Mouse (Mus musculus) lung, embryonic 16.5 days (tissue): ENCODE data around the gene Micu1. TPM values are rescaled to one million over a fixed set of nuclear protein-coding genes. Genes with fewer than 3 reads are reported as not detected.

ENCODE experiments used
- ATAC-seq: fragments of 200-750 bp; cut with Nextera tagmentation; 2 replicates; pipeline ENCODE4 v1.8.0; 2017; ENCODE audit warnings: low read depth, mild to moderate bottlenecking, moderate library complexity
- H3K27ac ChIP-seq: fragments of 300-500 bp; sonication (generic); 2 replicates; pipeline ENCODE4 v1.5.1; 2014; ENCODE audit warnings: mild to moderate bottlenecking, control low read depth, low read length
- H3K27me3 ChIP-seq: fragments of 300-500 bp; sonication (generic); 2 replicates; pipeline ENCODE4 v1.6.1; 2014; ENCODE audit warnings: low read depth, low read length, mixed read lengths; ENCODE audit not compliant: control insufficient read depth, insufficient read depth
- H3K36me3 ChIP-seq: fragments of 300-500 bp; sonication (generic); 2 replicates; pipeline ENCODE4 v1.6.1; 2014; ENCODE audit warnings: low read length; ENCODE audit not compliant: control insufficient read depth, insufficient read depth
- H3K4me1 ChIP-seq: fragments of 300-500 bp; sonication (generic); replicated peaks from 2 replicates; pipeline ENCODE4 v1.6.1; 2014; ENCODE audit warnings: low read length, mixed read lengths; ENCODE audit not compliant: control insufficient read depth, insufficient read depth
- H3K4me2 ChIP-seq: fragments of 300-500 bp; sonication (generic); 2 replicates; pipeline ENCODE4 v1.6.1; 2014; ENCODE audit warnings: low read depth, low read length, control low read depth
- H3K4me3 ChIP-seq: fragments of 300-500 bp; sonication (generic); 2 replicates; pipeline ENCODE4 v1.5.1; 2014; ENCODE audit warnings: mild to moderate bottlenecking, low read length, control low read depth
- H3K9ac ChIP-seq: fragments of 300-500 bp; sonication (generic); 2 replicates; pipeline ENCODE4 v1.6.1; 2014; ENCODE audit warnings: low read length, control low read depth
- H3K9me3 ChIP-seq: fragments of 300-500 bp; sonication (generic); 2 replicates; pipeline ENCODE4 v1.6.1; 2016; ENCODE audit warnings: low read length; ENCODE audit not compliant: control insufficient read depth
- WGBS: fragments of 180-500 bp; shearing (Covaris S2); extraction: QIAGEN DNeasy Blood & Tissue Kit; methylation state at CpG from one replicate; pipeline ENCODE4 v1.1.7; 2014; 5-methylcytosine and 5-hydroxymethylcytosine counted together
- polyA plus RNA-seq: library from polyadenylated mRNA; unstranded; fragments of >200 nt; fragmentation: Nextera tagmentation; extraction: Ambion mirVana; gene quantifications from 2 replicates; pipeline ENCODE4 v1.2.1, GENCODE M21; 2015

Gene Micu1
- polyA plus RNA-seq, 1 experiment from 2014 or later: 68.8 TPM

- 87% methylated on average over 11 of the region's 11 CpGs for WGBS
- no peak overlapping the region for H3K4me2 ChIP-seq
- H3K4me1 ChIP-seq: no peaks in the 10 kb centered on the region
- H3K36me3 ChIP-seq: peaks cover 3% of the 10 kb centered on the region; the same call in 1 of the 2 replicates
- no peak for ATAC-seq
- H3K9ac ChIP-seq: no peak overlapping the region
- no peak overlapping the region for H3K27ac ChIP-seq
- no peaks in the 10 kb centered on the region for H3K9me3 ChIP-seq
- H3K27me3 ChIP-seq: no peaks in the 10 kb centered on the region
- H3K4me3 ChIP-seq: no peak overlapping the region
Measured at GRCm38 (mm10) chr10:59755681-59756080, 53.4 kb downstream of the Micu1 start.

- Histone ChIP-seq H3K27me3 (no peaks in the 10 kb centered on the region), H3K4me3 (no peak overlapping the region), H3K4me2 (no peak overlapping the region), H3K9ac (no peak overlapping the region), H3K36me3 (peaks cover 3% of the 10 kb centered on the region; the same call in 1 of the 2 replicates), H3K9me3 (no peaks in the 10 kb centered on the region), H3K4me1 (no peaks in the 10 kb centered on the region), H3K27ac (no peak overlapping the region)
- WGBS: 69% methylated on average over 12 of the region's 12 CpGs
- ATAC-seq: no peak
Measured at GRCm38 (mm10) chr10:59756090-59756489, 53.8 kb downstream of the Micu1 start.

GRCm38 (mm10) chr10:59756570-59756969 lies 54.3 kb downstream of the Micu1 start:
- Histone ChIP-seq H3K27me3 (no peaks in the 10 kb centered on the region), H3K4me2 (no peak overlapping the region), H3K9me3 (no peaks in the 10 kb centered on the region), H3K36me3 (peaks cover 3% of the 10 kb centered on the region; the same call in 1 of the 2 replicates), H3K9ac (no peak overlapping the region), H3K4me1 (no peaks in the 10 kb centered on the region), H3K27ac (no peak overlapping the region), H3K4me3 (no peak overlapping the region)
- WGBS: 53% methylated on average over 8 of the region's 8 CpGs
- no peak for ATAC-seq

GRCm38 (mm10) chr10:59764781-59765180 lies 62.5 kb downstream of the Micu1 start:
- Histone ChIP-seq H3K36me3 (no peaks in the 10 kb centered on the region), H3K27me3 (no peaks in the 10 kb centered on the region), H3K4me2 (no peak overlapping the region), H3K4me3 (no peak overlapping the region), H3K4me1 (no peaks in the 10 kb centered on the region), H3K9ac (no peak overlapping the region), H3K9me3 (no peaks in the 10 kb centered on the region), H3K27ac (no peak overlapping the region)
- ATAC-seq: no peak
- 88% methylated on average over 6 of the region's 6 CpGs for WGBS

GRCm38 (mm10) chr10:59768369-59769079 lies 66.2 kb downstream of the Micu1 start:
- Histone ChIP-seq H3K4me3 (no peak overlapping the region), H3K27me3 (no peaks in the 10 kb centered on the region), H3K4me2 (no peak overlapping the region), H3K9ac (no peak overlapping the region), H3K9me3 (no peaks in the 10 kb centered on the region), H3K4me1 (no peaks in the 10 kb centered on the region), H3K27ac (no peak overlapping the region), H3K36me3 (no peaks in the 10 kb centered on the region)
- WGBS: 39% methylated on average over 13 of the region's 13 CpGs
- ATAC-seq: no peak

GRCm38 (mm10) chr10:59771375-59772048 lies 69.2 kb downstream of the Micu1 start:
- Histone ChIP-seq H3K4me3 (no peak overlapping the region), H3K27ac (no peak overlapping the region), H3K4me2 (no peak overlapping the region), H3K27me3 (no peaks in the 10 kb centered on the region), H3K4me1 (no peaks in the 10 kb centered on the region), H3K9ac (no peak overlapping the region), H3K9me3 (no peaks in the 10 kb centered on the region), H3K36me3 (no peaks in the 10 kb centered on the region)
- ATAC-seq: no peak
- WGBS: 83% methylated on average over 6 of the region's 6 CpGs

- WGBS: 76% methylated on average over 2 of the region's 2 CpGs
- Histone ChIP-seq H3K27me3 (no peaks in the 10 kb centered on the region), H3K9me3 (no peaks in the 10 kb centered on the region), H3K4me2 (no peak overlapping the region), H3K9ac (no peak overlapping the region), H3K36me3 (no peaks in the 10 kb centered on the region), H3K4me1 (peaks cover under 1% of the 10 kb centered on the region; the same call in 1 of the 2 replicates), H3K4me3 (no peak overlapping the region), H3K27ac (no peak overlapping the region)
- ATAC-seq: no peak
Measured at GRCm38 (mm10) chr10:59772049-59772397, 69.7 kb downstream of the Micu1 start.

- no peak overlapping the region for H3K27ac ChIP-seq
- H3K4me2 ChIP-seq: no peak overlapping the region
- no peaks in the 10 kb centered on the region for H3K9me3 ChIP-seq
- no peak for ATAC-seq
- H3K27me3 ChIP-seq: no peaks in the 10 kb centered on the region
- H3K4me3 ChIP-seq: no peak overlapping the region
- H3K36me3 ChIP-seq: no peaks in the 10 kb centered on the region
- 73% methylated on average over 13 of the region's 13 CpGs for WGBS
- no peak overlapping the region for H3K9ac ChIP-seq
- H3K4me1 ChIP-seq: peaks cover 3% of the 10 kb centered on the region; the same call in 1 of the 2 replicates
Measured at GRCm38 (mm10) chr10:59773441-59774140, 71.3 kb downstream of the Micu1 start.

- Histone ChIP-seq H3K4me3 (no peak overlapping the region), H3K27me3 (no peaks in the 10 kb centered on the region), H3K4me2 (no peak overlapping the region), H3K9ac (no peak overlapping the region), H3K9me3 (no peaks in the 10 kb centered on the region), H3K36me3 (no peaks in the 10 kb centered on the region), H3K4me1 (peaks cover 3% of the 10 kb centered on the region; the same call in 1 of the 2 replicates), H3K27ac (no peak overlapping the region)
- WGBS: 80% methylated on average over 3 of the region's 3 CpGs
- no peak for ATAC-seq
Measured at GRCm38 (mm10) chr10:59774141-59774534, 71.9 kb downstream of the Micu1 start.
